Mouse (Mus musculus): ENCODE results near the gene D17H6S53E.
A peak's percentile ranks its signal among the peaks of the same experiment; 100 is the strongest.

The D17H6S53E gene

DNA sequence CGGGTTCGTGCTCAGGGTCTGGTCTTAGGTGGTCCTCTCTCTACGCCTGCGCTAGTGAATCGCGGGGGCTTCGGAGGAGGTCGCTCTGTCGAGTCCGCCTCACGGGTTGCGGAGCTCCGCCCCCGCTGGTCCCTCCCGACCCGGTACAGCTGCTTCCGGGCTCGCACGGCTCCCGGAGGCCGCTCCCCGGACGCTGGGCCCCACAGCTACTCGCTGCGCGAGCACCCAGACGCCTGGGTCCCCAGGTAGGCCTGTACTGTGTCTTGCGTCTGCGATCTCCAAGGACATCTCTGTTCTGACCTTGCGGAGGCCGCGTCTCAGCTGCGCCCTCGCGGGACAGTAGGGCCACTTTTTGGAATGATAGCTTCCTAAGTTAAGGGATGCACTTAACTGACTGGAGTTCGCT is at the start of gene D17H6S53E:
TSS of gene D17H6S53E (plus strand) at position 168 of the 406 bp plus-strand sequence.
- peak; percentile 63 for DNase-seq (ENCODE audit: low spot score)

DNA sequence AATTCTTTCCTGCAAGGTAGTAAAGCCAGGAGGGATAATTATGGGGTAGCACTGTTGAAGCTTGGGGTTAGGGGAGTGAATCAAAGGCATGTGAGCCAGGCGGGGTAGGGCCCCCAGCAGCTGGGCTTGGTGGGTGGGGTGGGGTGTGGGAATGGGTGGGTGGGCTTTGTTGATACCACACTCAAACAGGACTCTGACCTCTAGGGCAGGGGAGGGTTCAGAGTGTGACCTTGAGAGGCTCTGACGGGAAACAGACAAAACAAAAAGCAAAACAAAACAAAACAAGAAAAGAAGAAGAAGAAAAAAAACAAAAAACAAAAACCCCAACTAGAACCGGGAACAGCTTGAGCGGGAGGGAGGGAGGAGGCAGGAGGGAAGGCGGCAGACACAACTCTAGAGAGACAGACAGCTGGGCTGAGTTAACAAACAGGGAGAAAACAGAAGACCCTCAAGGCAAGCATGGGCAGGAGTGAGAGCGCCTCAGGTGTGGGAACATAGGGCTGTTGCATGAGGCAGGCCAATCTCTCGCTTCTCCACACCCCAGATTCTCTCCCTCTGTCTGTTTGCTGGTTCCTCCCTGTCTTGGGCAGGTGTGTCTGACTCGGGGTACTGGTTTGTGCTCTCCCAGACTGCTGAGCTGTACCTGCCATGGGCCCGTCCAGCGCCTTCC is 49.5 kb upstream of the D17H6S53E start, which contains the start of gene Ly6g6e:
TSS of gene Ly6g6e (plus strand) at position 396 of the 670 bp plus-strand sequence.
- DNase-seq (ENCODE audit: low spot score), result no peak

- DNase-seq (ENCODE audit: low spot score), result no peak
Observed at GRCm38 (mm10) chr17:35077285-35077684, 48.9 kb upstream of the D17H6S53E start.

DNA sequence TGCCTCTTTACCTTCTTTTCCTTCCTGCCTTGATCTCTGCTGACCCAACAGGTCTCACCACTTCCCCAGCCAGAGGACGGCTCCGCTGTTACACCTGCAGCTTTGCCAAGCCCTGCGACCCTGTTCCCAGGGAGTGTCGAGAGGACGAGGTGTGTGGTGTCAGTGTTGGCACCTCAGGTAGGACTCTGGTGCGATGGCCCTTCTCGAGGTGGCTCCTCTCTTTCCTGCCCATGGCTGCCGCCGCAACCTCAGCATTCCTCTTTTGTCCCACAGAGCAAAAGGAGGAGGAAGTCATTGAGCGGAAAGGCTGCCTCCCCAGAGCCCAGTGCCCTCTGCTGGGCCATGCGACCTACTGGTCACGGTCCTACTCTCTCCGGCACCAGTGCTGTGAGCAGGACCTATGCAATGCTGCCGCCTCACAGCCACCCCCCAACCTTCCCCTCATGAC is 48.4 kb upstream of the D17H6S53E start, which contains the start of gene Ly6g6d:
TSS of gene Ly6g6d (minus strand) at position 280 of the 448 bp plus-strand sequence.
- no peak for DNase-seq (ENCODE audit: low spot score)

GRCm38 (mm10) chr17:35079778-35080177 is 46.4 kb upstream of the D17H6S53E start:
- no peak for DNase-seq (ENCODE audit: low spot score)

GRCm38 (mm10) chr17:35080248-35080647 is 45.9 kb upstream of the D17H6S53E start:
- no peak for DNase-seq (ENCODE audit: low spot score)

DNA sequence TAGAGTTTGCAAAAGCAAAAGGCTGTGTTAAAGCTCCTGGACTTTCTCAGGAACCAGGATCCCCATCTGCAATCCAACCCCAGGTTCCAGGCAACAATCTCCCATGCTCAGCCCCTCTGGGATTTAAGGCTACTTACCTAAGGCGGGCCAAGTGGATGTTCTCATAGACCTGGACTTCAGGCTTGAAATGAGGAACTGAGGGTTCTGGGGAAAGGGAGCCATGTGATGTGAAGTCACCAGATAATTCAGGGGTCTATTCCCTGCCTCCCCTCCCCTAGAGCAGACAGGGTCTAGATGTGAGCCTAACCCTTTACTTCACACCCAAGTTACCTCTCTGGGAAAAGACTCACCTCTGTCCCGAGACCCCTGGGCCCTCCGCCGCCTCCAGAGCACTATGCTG is 45.5 kb upstream of the D17H6S53E start:
- DNase-seq (ENCODE audit: low spot score), result no peak

GRCm38 (mm10) chr17:35082841-35083576 is 43.2 kb upstream of the D17H6S53E start:
- no peak for DNase-seq (ENCODE audit: low spot score)

GRCm38 (mm10) chr17:35083929-35084497 is 42.2 kb upstream of the D17H6S53E start:
- no peak for DNase-seq (ENCODE audit: low spot score)

DNA sequence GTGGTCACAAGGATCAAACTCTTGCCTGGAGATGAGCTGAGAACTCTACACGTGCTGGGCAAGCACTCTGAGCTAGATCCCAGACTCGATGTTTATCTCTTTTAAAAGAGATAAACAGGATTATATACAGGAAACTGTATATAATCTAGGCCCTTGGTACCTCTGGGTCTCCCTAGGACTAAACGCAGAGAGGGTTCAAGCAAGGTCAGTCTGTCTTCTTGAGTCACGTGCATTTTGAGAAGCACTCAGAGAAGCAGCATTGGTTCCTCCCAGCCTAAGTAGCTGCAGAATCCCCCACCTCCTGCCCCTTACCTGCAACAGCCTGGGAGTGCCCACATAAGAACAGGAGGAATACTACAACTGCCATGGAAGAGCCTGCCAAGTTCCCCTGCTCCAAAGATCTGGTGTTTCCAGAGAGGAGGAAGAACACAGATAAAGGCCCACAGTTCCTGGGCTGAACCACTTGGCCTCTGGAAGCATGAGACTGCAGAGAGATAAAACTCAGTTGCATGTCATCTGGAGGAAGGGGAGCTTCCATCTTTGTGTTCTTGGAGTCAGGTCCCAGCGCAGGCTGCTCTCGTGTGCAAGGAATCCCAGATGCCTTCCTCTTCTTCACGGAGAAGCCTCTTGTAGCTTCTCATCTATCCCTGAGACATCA is 40.8 kb upstream of the D17H6S53E start, which contains the start of gene Ly6g6f:
TSS of gene Ly6g6f (minus strand) at position 403 of the 658 bp plus-strand sequence.
- no peak for DNase-seq (ENCODE audit: low spot score)

DNA sequence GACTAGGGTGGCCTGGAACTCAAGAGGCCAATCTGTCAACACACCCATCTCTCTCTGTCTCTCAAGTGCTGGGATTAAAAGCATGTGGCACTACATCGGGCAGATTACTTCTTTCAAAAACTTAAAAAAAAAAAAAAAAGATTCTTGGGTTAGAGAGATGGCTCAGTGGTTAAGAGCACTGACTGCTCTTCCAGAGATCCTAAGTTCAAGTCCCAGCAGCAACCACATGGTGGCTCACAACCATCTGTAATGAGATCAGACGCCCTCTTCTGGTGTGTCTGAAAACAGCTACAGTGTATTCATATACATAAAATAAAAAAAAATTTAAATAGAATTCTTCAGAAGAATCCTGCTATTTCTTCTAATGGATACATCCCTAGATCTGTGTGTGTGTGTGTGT is 38.0 kb upstream of the D17H6S53E start:
- DNase-seq (ENCODE audit: low spot score), result no peak

DNA sequence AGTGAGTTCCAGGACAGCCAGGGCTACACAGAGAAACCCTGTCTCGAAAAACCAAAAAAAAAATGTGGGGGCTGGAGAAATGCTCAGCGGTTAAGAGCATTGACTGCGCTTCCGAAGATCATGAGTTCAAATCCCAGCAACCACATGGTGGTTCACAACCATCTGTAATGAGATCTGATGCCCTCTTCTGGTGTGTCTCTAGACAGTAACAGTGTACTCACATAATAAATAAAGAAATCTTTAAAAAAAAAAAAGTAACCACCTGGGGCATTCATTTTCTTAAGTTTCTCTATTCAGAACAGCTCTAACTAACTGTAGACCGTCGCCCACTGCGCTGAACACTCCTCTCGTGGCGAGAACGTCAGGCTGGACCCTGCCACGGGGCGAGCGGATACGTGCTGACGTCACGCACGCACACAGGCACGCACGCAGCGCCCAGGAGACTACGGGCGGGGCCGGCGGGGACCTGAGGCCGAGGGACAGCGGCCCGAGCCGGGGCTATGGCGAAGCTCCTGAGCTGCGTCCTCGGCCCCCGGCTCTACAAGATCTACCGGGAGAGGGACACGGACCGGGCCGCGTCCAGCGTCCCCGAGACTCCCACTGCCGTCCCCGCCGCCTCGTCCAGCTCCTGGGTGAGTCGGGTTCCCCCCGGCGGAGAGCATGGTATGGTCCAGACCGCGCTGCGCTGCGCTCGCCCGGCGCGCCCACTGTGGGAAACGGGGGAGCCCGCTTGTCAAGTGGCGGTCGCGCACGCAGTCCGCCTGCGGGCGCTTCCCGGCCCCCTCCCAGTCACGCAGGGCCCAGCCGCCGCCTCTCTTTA is 37.1 kb upstream of the D17H6S53E start, which contains the start of gene Abhd16a:
TSS of gene Abhd16a (plus strand) at position 439 of the 820 bp plus-strand sequence.
- peak; percentile 94 for DNase-seq (ENCODE audit: low spot score)

GRCm38 (mm10) chr17:35090166-35090932 is 35.8 kb upstream of the D17H6S53E start:
- no peak for DNase-seq (ENCODE audit: low spot score)

DNA sequence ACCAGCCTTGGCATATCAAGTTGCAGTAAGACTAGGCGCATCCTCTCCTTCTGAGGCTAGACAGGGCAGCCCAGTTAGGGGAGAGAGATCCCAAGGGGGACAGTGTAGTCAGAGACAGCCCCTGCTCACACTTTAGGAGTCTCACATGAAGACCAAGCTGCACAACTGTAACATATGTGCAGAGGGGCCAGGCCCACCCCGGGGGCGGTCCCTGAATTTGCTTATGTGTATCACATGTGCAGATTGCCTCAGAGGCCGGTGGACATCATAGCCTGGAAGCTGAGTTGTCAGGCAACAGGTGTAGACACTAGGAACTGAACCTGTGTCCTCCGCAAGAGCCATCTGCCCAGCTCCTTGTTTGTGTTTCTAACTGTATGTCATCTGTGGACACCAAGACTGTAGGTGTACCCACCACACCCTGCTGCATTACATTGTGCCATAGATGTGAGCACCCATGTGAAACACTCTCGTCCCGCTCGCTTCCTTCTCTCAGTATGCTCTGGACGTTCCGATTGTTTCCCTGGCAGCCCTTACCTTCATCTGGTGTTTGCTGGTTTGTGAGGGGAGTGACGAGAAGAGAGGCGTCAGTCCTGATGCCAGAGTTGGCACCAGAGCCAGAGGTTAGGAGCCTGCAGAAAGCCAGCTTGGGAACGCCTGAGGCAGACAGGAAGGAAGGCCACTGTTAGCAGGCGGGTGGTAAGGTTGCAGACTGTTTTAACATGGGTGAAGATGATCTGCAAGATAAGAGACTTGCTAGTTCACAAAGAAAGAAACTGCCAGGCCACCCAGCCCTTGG is 33.6 kb upstream of the D17H6S53E start:
- no peak for DNase-seq (ENCODE audit: low spot score)

DNA sequence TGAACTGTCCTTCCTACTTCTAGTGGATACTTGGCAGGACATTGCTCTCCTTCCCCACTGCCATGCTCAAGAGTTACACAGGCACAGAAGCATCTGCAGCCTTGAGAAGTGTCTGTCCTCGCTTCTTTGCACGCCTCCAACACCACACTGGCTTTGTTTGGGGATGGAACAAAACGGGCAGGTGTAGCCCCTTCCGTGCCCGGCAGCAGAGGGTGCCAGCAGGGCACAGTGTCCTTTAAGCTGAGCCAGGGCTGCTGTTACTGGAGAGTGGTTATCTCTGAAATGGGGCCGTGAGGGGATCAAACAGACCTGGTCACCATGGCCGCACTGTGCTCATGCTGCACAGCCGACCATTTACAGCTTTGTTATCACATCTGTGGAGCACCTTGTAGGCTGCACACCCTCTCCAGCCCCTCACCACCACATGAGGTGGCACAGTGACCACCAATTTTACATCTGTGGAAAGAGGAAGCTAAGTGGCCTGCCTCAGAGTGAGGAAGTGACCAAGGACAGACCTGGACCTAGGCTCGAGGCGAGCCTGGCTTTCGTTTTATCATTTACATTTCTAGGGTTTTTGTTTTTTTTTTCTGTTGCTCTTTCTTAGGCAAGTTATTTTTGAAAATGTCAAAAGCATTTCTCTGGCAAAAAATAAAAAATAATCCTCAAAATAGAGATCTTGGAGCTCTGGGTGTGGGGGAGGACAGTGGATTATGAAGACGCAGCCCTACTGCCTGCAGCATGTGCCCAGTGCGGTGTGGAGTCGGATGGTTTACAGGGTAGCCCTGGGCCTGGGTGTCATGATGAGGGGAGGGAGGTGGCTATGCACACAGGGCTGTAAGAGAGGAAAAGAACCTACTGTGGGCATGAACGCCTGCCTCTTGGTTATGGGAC is 31.5 kb upstream of the D17H6S53E start:
- DNase-seq (ENCODE audit: low spot score), result no peak

DNA sequence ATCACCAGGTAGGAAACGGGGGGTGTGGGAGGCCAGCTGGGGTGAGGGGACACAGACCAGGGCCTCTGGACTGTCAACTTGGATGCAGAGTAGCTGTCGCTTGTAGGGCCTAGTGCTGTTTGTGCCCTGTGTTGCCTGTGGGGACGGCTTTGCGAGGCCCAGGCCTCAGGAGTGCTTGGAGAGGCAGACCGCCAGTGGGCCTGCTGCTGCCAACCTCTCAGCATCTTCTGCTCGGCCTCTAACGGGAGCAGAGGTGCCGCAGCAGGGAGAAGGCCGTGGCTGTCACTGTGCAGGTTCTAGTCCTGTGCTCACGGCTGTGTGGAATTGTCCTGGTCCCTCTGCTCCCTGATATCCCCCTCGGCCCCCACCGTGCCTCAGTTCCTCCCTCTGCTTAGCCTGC is 29.6 kb upstream of the D17H6S53E start:
- no peak for DNase-seq (ENCODE audit: low spot score)

DNA sequence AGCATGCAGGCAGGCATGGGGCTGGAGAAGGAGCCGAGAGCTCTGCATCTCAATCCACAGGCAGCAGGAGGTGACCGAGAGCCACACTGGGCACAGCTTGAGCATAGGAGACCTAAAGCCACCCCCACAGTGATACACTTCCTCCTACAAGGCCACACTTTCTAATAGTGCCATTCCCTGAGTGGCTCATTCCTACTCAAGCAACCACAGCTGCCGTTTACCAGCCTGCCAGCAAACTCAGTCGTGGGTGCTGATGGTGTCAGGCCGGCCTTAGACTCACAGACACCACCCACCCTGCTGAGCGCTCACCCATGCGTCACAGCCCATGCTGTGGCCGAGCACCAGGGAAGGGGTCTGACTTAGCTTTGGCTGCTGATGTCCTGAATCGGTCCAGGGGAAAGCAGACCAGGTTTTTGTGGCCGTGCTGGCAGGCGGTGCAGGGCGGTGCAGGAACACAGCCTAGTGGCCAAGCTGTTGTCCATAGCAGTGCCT is 29.0 kb upstream of the D17H6S53E start:
- DNase-seq (ENCODE audit: low spot score), result peak; percentile 43

DNA sequence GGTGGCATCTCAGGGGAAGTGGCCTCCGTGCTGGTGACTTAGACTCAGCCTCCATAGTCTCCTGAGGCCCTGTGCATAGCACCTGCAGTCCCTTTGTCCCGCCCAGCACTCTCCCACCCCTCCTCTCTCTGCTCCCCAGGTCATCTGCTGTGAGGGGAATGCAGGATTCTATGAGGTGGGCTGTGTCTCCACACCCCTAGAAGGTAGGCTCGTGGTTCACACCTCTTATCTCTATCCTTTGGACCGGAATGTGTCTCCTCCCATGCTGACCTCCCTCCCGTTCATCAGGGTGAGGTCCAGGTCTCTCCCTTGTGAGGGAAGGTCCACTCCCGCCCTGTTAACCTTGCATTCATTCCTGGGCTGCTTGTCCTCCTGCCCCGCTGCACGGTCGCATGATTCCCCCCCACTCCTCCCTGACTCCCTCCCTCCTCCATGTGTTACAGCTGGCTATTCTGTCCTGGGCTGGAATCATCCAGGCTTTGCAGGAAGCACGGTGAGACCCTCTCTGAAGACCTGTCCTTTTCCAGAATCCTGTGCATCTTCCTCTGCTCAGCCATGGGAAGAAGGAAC is 25.9 kb upstream of the D17H6S53E start:
- no peak for DNase-seq (ENCODE audit: low spot score)

Data from layer of hippocampus, adult 11-12 months (tissue).